Mouse (Mus musculus): ENCODE measurements around the gene Whrn. TPM values are rescaled to one million over a fixed set of nuclear protein-coding genes. Genes with fewer than 3 reads are reported as not detected.
A peak's percentile ranks its signal among the peaks of the same experiment; 100 is the strongest.

The Whrn gene
- polyA plus RNA-seq, 1 experiment from 2014 or later = 3.8 TPM

DNA sequence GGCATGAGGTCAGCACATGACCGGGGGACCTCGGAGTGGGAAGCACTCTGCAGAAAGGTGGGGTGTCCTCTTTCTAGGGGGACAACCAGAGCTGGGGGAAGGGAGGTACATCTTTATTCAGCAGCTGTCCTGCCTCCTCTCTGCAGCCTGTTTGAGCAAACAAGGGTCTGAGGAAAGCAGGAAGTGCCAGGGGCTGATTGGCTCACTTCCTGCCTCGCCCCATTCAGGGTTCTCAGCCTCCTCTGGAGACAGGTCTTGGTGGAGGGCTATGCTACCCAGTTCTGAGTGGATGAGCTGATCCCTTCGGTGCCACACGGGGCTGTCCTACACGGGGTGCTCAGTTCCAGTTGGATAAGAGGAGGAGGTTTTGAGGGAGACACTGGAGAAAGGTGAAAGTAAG, 104.5 kb downstream of the Whrn start:
- 68% methylated on average over 6 of the region's 6 CpGs for WGBS
- Histone ChIP-seq H3K36me3 (replicated peaks; ENCODE audit: control insufficient read depth, insufficient read depth, low read depth, low read length) (peaks cover 7% of the 10 kb centered on the region; the same call in 1 of the 2 replicates), H3K27ac (replicated peaks; ENCODE audit: low read depth, low read length) (no peak overlapping the region)

DNA sequence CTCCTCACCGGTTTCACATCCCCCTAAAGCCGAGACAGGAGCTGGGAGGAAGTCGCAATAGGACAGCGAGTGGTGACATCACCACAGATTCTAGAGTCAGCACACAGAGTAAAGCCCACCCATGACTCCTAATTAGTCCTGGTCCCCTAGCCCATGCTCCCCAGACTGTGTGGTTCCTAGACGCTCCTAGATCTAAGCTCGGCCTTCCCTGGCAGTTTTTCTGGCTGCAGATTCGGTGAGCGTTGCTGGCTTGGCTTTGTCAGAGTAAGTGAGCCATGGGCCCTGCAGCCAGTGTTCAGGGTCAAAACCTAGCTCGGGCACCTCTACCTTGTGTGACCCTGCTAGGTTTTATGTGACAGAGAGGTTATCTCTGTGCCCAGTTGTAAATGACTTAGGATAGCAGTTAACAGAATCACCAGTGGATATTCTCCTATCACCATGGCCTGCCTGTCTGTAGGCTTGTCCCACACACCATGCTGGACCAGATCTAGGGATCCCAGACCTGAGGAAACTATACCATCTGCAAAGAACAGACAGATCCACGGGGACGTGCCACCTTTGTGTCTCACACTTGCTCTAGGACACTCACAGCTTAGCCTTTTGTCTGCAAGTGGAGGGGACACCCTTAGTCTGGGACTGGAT, 105.8 kb downstream of the Whrn start:
- H3K4me3 ChIP-seq (ENCODE audit: low read depth, low read length) = no peak overlapping the region
- H3K27ac ChIP-seq (replicated peaks; ENCODE audit: low read depth, low read length) = no peak overlapping the region
- H3K4me2 ChIP-seq (ENCODE audit: low read depth, low read length) = no peak overlapping the region
- 57% methylated on average over 11 of the region's 11 CpGs for whole genome bisulfite sequencing
- no peak for DNase-seq (ENCODE audit: low spot score)
- no peaks in the 10 kb centered on the region for H3K4me1 ChIP-seq (ENCODE audit: control insufficient read depth, insufficient read depth, low read length)
- H3K27me3 ChIP-seq (ENCODE audit: control insufficient read depth, insufficient read depth, low read length) = no peaks in the 10 kb centered on the region
- no peak overlapping the region for H3K9ac ChIP-seq (replicated peaks; ENCODE audit: low read length)
- peaks cover 7% of the 10 kb centered on the region; the same call in 1 of the 2 replicates for H3K36me3 ChIP-seq (replicated peaks; ENCODE audit: control insufficient read depth, insufficient read depth, low read depth, low read length)
- ATAC-seq (replicated peaks; ENCODE audit: insufficient number of reproducible peaks, low FRiP score, low TSS enrichment, low read depth) = no peak
- H3K9me3 ChIP-seq (replicated peaks; ENCODE audit: control insufficient read depth, low read length) = no peaks in the 10 kb centered on the region

More for the DNA sequence above, 104.5 kb downstream of the Whrn start:
- Histone ChIP-seq H3K4me2 (ENCODE audit: low read depth, low read length) (no peak overlapping the region), H3K9me3 (replicated peaks; ENCODE audit: control insufficient read depth, low read length) (no peaks in the 10 kb centered on the region), H3K27me3 (ENCODE audit: control insufficient read depth, insufficient read depth, low read length) (no peaks in the 10 kb centered on the region), H3K4me1 (ENCODE audit: control insufficient read depth, insufficient read depth, low read length) (no peaks in the 10 kb centered on the region), H3K9ac (replicated peaks; ENCODE audit: low read length) (no peak overlapping the region), H3K4me3 (ENCODE audit: low read depth, low read length) (no peak overlapping the region)
- ATAC-seq (replicated peaks; ENCODE audit: insufficient number of reproducible peaks, low FRiP score, low TSS enrichment, low read depth) = no peak
- DNase-seq (ENCODE audit: low spot score) = no peak

DNA sequence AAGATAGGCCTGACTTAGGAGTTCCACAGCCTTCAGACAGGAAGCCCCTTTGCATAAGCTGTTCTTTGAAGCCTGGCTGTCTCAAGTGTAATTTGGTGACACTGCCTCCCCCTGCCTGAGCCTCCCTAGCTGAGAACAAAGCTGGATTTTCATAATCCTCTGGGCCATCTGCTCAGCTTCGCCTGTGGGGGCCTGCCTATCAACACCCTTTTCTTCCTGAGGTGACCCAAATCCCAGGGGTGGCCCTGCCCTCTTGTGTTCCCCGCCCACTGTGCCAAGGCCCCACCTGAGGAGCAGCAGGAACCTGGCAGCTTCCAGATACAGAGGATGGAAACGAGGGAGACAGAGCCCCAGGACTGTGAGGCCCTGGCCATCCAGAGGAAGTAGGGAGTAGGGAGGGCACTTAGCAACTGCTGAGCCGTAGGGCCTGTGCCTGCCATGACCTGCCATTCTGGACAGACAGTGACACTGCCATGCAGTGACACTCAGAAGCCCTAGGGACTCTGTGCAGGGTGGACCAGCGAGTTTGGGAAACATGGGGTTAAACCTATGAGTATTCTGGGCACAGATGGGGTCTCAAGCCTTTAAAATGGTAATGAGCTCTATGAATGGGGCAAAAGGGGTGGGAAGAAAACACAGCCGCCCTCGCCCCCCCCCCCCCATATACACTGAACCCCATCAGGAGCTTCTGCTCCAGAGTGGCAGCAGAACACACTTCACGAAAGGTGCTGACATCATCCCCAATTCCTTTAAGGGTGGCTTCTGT, 106.5 kb downstream of the Whrn start:
- Histone ChIP-seq H3K36me3 (replicated peaks; ENCODE audit: control insufficient read depth, insufficient read depth, low read depth, low read length) (peaks cover 6% of the 10 kb centered on the region; the same call in 1 of the 2 replicates), H3K27ac (replicated peaks; ENCODE audit: low read depth, low read length) (no peak overlapping the region), H3K4me1 (ENCODE audit: control insufficient read depth, insufficient read depth, low read length) (no peaks in the 10 kb centered on the region), H3K4me2 (ENCODE audit: low read depth, low read length) (no peak overlapping the region), H3K9ac (replicated peaks; ENCODE audit: low read length) (no peak overlapping the region), H3K9me3 (replicated peaks; ENCODE audit: control insufficient read depth, low read length) (no peaks in the 10 kb centered on the region), H3K4me3 (ENCODE audit: low read depth, low read length) (no peak overlapping the region), H3K27me3 (ENCODE audit: control insufficient read depth, insufficient read depth, low read length) (no peaks in the 10 kb centered on the region)
- DNase-seq (ENCODE audit: low spot score) (no peak), ATAC-seq (replicated peaks; ENCODE audit: insufficient number of reproducible peaks, low FRiP score, low TSS enrichment, low read depth) (peak; percentile 53)
- 24% methylated on average over 8 of the region's 8 CpGs for WGBS

DNA sequence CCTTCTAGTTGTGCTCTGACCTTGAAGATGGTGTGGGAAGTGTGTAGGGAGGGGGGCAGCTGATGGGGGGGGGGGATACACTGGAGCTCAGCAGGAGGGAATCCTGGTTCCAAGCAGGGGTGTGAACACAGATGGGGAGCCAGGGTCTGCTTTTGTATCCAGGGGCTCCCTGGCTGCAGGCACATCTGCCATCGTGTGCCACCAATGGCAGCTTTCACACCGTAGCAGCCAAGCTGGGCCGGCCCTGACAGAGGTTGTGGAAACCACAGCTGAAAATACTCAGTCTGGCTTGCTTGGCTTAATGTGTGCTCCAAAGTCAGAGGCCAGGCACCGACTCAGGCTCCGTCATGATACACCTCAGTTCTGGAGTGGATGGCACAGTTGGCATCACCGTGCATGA, 107.8 kb downstream of the Whrn start:
- Histone ChIP-seq H3K9me3 (replicated peaks; ENCODE audit: control insufficient read depth, low read length) (no peaks in the 10 kb centered on the region), H3K4me3 (ENCODE audit: low read depth, low read length) (no peak overlapping the region), H3K36me3 (replicated peaks; ENCODE audit: control insufficient read depth, insufficient read depth, low read depth, low read length) (no peaks in the 10 kb centered on the region; the same call in 1 of the 2 replicates), H3K27ac (replicated peaks; ENCODE audit: low read depth, low read length) (no peak overlapping the region), H3K4me1 (ENCODE audit: control insufficient read depth, insufficient read depth, low read length) (no peaks in the 10 kb centered on the region), H3K27me3 (ENCODE audit: control insufficient read depth, insufficient read depth, low read length) (no peaks in the 10 kb centered on the region), H3K9ac (replicated peaks; ENCODE audit: low read length) (no peak overlapping the region), H3K4me2 (ENCODE audit: low read depth, low read length) (no peak overlapping the region)
- no peak for DNase-seq (ENCODE audit: low spot score)
- 88% methylated on average over 6 of the region's 6 CpGs for WGBS
- ATAC-seq (replicated peaks; ENCODE audit: insufficient number of reproducible peaks, low FRiP score, low TSS enrichment, low read depth) = no peak

DNA sequence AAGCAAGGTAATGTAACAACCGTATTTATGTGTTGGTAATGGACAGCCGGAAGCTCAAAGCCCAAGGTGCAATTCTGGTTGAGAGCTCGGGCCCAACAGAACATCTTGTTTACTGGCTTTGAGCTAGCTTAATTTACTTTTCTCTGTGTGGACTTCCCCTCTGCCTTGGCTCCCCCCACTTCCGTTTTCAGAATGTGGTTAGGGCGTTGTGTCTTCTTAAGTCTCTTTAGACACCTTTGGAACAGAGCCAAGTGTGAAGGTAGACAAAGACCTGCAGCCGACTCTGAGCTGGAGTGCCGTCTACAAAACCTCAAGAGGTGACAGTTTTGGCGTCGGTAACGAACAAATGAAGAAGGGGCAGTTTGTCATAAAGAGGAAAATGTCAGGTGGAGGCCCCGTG, 110.0 kb downstream of the Whrn start:
- no peak overlapping the region for H3K4me3 ChIP-seq (ENCODE audit: low read depth, low read length)
- no peaks in the 10 kb centered on the region for H3K27me3 ChIP-seq (ENCODE audit: control insufficient read depth, insufficient read depth, low read length)
- H3K36me3 ChIP-seq (replicated peaks; ENCODE audit: control insufficient read depth, insufficient read depth, low read depth, low read length) = no peaks in the 10 kb centered on the region; the same call in 1 of the 2 replicates
- 90% methylated on average over 11 of the region's 11 CpGs for WGBS
- no peak for DNase-seq (ENCODE audit: low spot score)
- H3K9me3 ChIP-seq (replicated peaks; ENCODE audit: control insufficient read depth, low read length) = no peaks in the 10 kb centered on the region
- H3K4me1 ChIP-seq (ENCODE audit: control insufficient read depth, insufficient read depth, low read length) = no peaks in the 10 kb centered on the region
- no peak overlapping the region for H3K9ac ChIP-seq (replicated peaks; ENCODE audit: low read length)
- H3K4me2 ChIP-seq (ENCODE audit: low read depth, low read length) = no peak overlapping the region
- no peak overlapping the region for H3K27ac ChIP-seq (replicated peaks; ENCODE audit: low read depth, low read length)
- no peak for ATAC-seq (replicated peaks; ENCODE audit: insufficient number of reproducible peaks, low FRiP score, low TSS enrichment, low read depth)

DNA sequence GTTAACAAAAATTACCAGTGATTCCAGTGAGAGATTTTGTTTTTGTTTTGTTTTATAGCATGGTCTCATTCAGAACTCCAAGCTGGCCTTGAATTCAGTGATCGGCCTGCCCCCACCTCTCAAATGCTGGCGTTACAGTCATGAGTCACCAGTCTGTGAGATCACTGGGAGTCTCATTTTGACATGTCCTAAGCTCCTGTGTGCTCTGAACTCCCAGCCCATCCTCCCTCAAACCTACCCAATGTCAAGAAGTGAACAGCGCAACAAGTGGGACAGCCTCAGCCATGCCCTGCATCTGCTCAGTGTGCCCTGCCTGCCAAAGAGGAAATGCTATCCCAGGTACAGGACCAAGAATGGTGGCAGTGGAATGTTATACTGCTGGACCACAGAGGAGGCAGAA, 110.5 kb downstream of the Whrn start:
- Histone ChIP-seq H3K36me3 (replicated peaks; ENCODE audit: control insufficient read depth, insufficient read depth, low read depth, low read length) (no peaks in the 10 kb centered on the region; the same call in 1 of the 2 replicates), H3K27me3 (ENCODE audit: control insufficient read depth, insufficient read depth, low read length) (no peaks in the 10 kb centered on the region), H3K9ac (replicated peaks; ENCODE audit: low read length) (no peak overlapping the region), H3K27ac (replicated peaks; ENCODE audit: low read depth, low read length) (no peak overlapping the region), H3K4me2 (ENCODE audit: low read depth, low read length) (no peak overlapping the region), H3K9me3 (replicated peaks; ENCODE audit: control insufficient read depth, low read length) (no peaks in the 10 kb centered on the region), H3K4me3 (ENCODE audit: low read depth, low read length) (no peak overlapping the region), H3K4me1 (ENCODE audit: control insufficient read depth, insufficient read depth, low read length) (no peaks in the 10 kb centered on the region)
- 91% methylated on average over 3 of the region's 3 CpGs for WGBS
- DNase-seq (ENCODE audit: low spot score) = no peak
- ATAC-seq (replicated peaks; ENCODE audit: insufficient number of reproducible peaks, low FRiP score, low TSS enrichment, low read depth) = no peak

DNA sequence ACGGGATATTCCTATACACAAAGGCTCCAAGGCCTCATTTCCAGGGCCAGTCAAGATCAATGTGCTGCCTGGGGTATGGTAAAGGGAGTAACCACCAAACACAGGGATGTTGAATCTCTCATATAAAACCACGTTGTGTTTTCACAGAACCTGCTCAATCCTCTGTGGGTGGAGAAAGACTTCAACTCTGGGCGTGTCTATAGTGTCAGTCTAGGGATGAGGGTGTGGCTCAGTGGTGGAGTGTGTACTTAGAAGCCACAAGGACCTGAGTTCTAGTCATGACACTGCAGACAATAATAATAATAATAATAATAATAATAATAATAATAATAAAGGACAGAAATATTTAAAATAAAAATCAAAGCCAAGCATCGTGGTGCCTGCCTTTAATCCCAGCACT, 111.5 kb downstream of the Whrn start:
- DNase-seq (ENCODE audit: low spot score) (no peak), ATAC-seq (replicated peaks; ENCODE audit: insufficient number of reproducible peaks, low FRiP score, low TSS enrichment, low read depth) (no peak)
- no peak overlapping the region for H3K27ac ChIP-seq (replicated peaks; ENCODE audit: low read depth, low read length)
- no peak overlapping the region for H3K4me2 ChIP-seq (ENCODE audit: low read depth, low read length)
- no peak overlapping the region for H3K9ac ChIP-seq (replicated peaks; ENCODE audit: low read length)
- WGBS = 92% methylated on average over 4 of the region's 4 CpGs
- H3K27me3 ChIP-seq (ENCODE audit: control insufficient read depth, insufficient read depth, low read length) = no peaks in the 10 kb centered on the region
- H3K36me3 ChIP-seq (replicated peaks; ENCODE audit: control insufficient read depth, insufficient read depth, low read depth, low read length) = no peaks in the 10 kb centered on the region; the same call in none of the 2 replicates
- H3K4me1 ChIP-seq (ENCODE audit: control insufficient read depth, insufficient read depth, low read length) = no peaks in the 10 kb centered on the region
- no peaks in the 10 kb centered on the region for H3K9me3 ChIP-seq (replicated peaks; ENCODE audit: control insufficient read depth, low read length)
- no peak overlapping the region for H3K4me3 ChIP-seq (ENCODE audit: low read depth, low read length)

DNA sequence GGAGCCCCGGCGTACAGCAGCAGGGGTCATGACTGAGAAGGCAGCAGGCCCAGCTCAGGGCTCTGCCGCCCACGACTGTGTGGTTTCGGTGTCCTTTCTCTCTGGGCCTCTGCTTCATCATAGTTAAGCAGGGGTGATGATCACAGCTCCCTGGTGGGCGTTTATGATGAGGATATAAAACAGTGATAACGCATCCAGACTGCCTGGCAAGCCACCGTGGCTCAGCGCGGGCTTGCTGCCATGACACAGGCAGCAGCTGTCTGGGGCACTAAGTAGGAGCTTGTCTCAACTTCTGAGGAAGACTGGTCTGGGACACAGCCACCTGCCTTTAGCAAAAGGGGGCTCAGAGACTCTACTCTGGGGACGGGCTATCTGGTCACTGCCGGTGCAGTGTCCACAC, 112.3 kb downstream of the Whrn start:
- Histone ChIP-seq H3K9me3 (replicated peaks; ENCODE audit: control insufficient read depth, low read length) (no peaks in the 10 kb centered on the region), H3K9ac (replicated peaks; ENCODE audit: low read length) (no peak overlapping the region), H3K4me1 (ENCODE audit: control insufficient read depth, insufficient read depth, low read length) (no peaks in the 10 kb centered on the region), H3K27ac (replicated peaks; ENCODE audit: low read depth, low read length) (no peak overlapping the region), H3K4me2 (ENCODE audit: low read depth, low read length) (no peak overlapping the region), H3K36me3 (replicated peaks; ENCODE audit: control insufficient read depth, insufficient read depth, low read depth, low read length) (peaks cover 2% of the 10 kb centered on the region), H3K27me3 (ENCODE audit: control insufficient read depth, insufficient read depth, low read length) (no peaks in the 10 kb centered on the region), H3K4me3 (ENCODE audit: low read depth, low read length) (no peak overlapping the region)
- ATAC-seq (replicated peaks; ENCODE audit: insufficient number of reproducible peaks, low FRiP score, low TSS enrichment, low read depth) = no peak
- DNase-seq (ENCODE audit: low spot score) = no peak
- whole genome bisulfite sequencing = 89% methylated on average over 12 of the region's 12 CpGs
